Mouse (Mus musculus) liver, embryonic 14.5 days (tissue): ENCODE data around the gene C1ql1.

ENCODE experiments used
- CTCF ChIP-seq: IDR thresholded peaks from 2 replicates; pipeline ENCODE4 v1.5.1; 2016; ENCODE audit warnings: antibody characterized with exemption, low read depth, control low read depth
- EP300 ChIP-seq: IDR thresholded peaks from 2 replicates; pipeline ENCODE4 v1.6.1; 2016; ENCODE audit warnings: antibody characterized with exemption, low read depth

DNA sequence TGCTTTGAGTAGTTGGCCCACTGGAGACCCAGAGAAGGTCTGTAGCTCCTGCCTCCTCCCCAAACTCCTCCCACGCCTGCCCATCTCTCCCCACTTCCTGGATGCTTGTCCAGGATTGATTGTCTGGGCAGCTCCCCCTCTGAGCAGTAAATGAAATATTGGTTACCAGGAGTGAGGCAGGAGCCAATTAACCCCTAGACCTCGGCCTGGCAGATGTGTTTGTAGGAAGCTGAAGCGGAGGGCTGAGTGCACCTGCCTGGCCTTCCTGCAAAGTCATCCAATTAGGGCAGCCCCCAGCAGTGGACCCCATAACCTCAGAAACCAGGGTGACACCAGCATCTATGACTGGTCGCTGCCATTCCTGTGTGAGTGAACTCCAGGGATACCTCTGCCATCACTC lies 10.2 kb downstream of the C1ql1 start:
- TF ChIP-seq CTCF (no peak), EP300 (no peak)
